Mouse (Mus musculus) megakaryocyte, embryonic 14.5 days (primary cell): ENCODE results near the gene Clca2. TPM values are rescaled to one million over a fixed set of nuclear protein-coding genes. Genes with fewer than 3 reads are reported as not detected.

Source experiments
- H3K27me3 ChIP-seq: replicated peaks from 2 replicates; pipeline ENCODE3; 2012; ENCODE audit warnings: inconsistent platforms
- H3K36me3 ChIP-seq: replicated peaks from 2 replicates; pipeline ENCODE3; 2012; ENCODE audit warnings: low read length, inconsistent platforms, mixed read lengths
- H3K4me1 ChIP-seq: 2 replicates; pipeline ENCODE4 v1.6.1; 2012; ENCODE audit warnings: inconsistent platforms
- H3K4me3 ChIP-seq: replicated peaks from 2 replicates; pipeline ENCODE3; 2012; ENCODE audit warnings: moderate library complexity, mild to moderate bottlenecking, inconsistent platforms
- H3K9me3 ChIP-seq: 2 replicates; pipeline ENCODE4 v1.6.1; 2012; ENCODE audit warnings: inconsistent platforms
- FLI1 ChIP-seq: IDR thresholded peaks from 2 replicates; pipeline ENCODE4 v1.6.1; 2012; ENCODE audit warnings: low read length, inconsistent platforms, mixed read lengths
- GATA1 ChIP-seq: IDR thresholded peaks from 3 replicates; pipeline ENCODE4 v1.6.1; 2012; ENCODE audit warnings: mixed read lengths, low read length, inconsistent platforms, borderline replicate concordance
- polyA plus RNA-seq: library from polyadenylated mRNA; stranded (reverse); fragments of >175 nt; gene quantifications from 2 replicates; pipeline ENCODE4 v1.2.3, GENCODE M21; 2012; ENCODE audit warnings: low replicate concordance; ENCODE audit not compliant: insufficient read depth

Clca2 gene
- polyA plus RNA-seq, 1 experiment: not detected

- Histone ChIP-seq H3K27me3 (no peaks in the 10 kb centered on the region), H3K4me1 (no peaks in the 10 kb centered on the region), H3K4me3 (no peak overlapping the region), H3K36me3 (no peaks in the 10 kb centered on the region), H3K9me3 (no peaks in the 10 kb centered on the region)
- TF ChIP-seq FLI1 (no peak), GATA1 (no peak)
These were observed 60.4 kb downstream of the Clca2 start for GRCm38 (mm10) chr3:145038813-145039212.

- Histone ChIP-seq H3K4me1 (no peaks in the 10 kb centered on the region), H3K4me3 (no peak within 1 kb of the TSS), H3K9me3 (no peaks in the 10 kb centered on the region), H3K27me3 (peaks cover 3% of the 10 kb centered on the region), H3K36me3 (no peaks in the 10 kb centered on the region)
- TF ChIP-seq GATA1 (no peak), FLI1 (no peak)
These were observed 66.6 kb downstream of the Clca2 start, which contains the start of gene Clca1 for GRCm38 (mm10) chr3:145032676-145033075. Clca1 (minus strand) TSS chr3:145032776.

GRCm38 (mm10) chr3:145028036-145028435, 71.2 kb downstream of the Clca2 start:
- Histone ChIP-seq H3K4me1 (no peaks in the 10 kb centered on the region), H3K9me3 (no peaks in the 10 kb centered on the region)

GRCm38 (mm10) chr3:145026750-145027149, 72.5 kb downstream of the Clca2 start:
- no peaks in the 10 kb centered on the region for H3K9me3 ChIP-seq
- H3K4me1 ChIP-seq: no peaks in the 10 kb centered on the region
- H3K36me3 ChIP-seq: no peaks in the 10 kb centered on the region
- peaks cover 3% of the 10 kb centered on the region for H3K27me3 ChIP-seq
- H3K4me3 ChIP-seq: no peak overlapping the region
- no peak for TF ChIP-seq GATA1

More at GRCm38 (mm10) chr3:145028036-145028435, 71.2 kb downstream of the Clca2 start:
- Histone ChIP-seq H3K36me3 (no peaks in the 10 kb centered on the region), H3K27me3 (peaks cover 3% of the 10 kb centered on the region), H3K4me3 (no peak overlapping the region)
- no peak for TF ChIP-seq GATA1
- no peak for TF ChIP-seq FLI1

Other genes starting within 250 kb of the Clca2 start
- gene Clca4b, start 166.9 kb downstream of the Clca2 start, polyA plus RNA-seq: not detected in 2 replicates
- gene Clca4a, start 124.4 kb downstream of the Clca2 start, polyA plus RNA-seq: not detected in 2 replicates
- not detected in 2 replicates for gene Clca1, start 66.7 kb downstream of the Clca2 start, polyA plus RNA-seq
- 0.63 TPM in 1 of 2 replicates, not detected in the other for gene Odf2l, start 19.1 kb upstream of the Clca2 start, polyA plus RNA-seq
- gene Col24a1, start 193.0 kb upstream of the Clca2 start, polyA plus RNA-seq: not detected in 2 replicates